Mouse (Mus musculus) lung, adult 18-20 months (tissue): ENCODE measurements at regions not wholly inside any gene's neighbourhood (a gene's known extent, or its start where the extent isn't known, plus 50 kb on each side); places are given as distances from the start of the nearest gene placed in this dataset.

Experiments
- DNase-seq, 2 experiments: peaks; one replicate each; pipeline ENCODE4 v3.0.0; 2022; ENCODE audit warnings: mixed read lengths in 2 of 2

DNA sequence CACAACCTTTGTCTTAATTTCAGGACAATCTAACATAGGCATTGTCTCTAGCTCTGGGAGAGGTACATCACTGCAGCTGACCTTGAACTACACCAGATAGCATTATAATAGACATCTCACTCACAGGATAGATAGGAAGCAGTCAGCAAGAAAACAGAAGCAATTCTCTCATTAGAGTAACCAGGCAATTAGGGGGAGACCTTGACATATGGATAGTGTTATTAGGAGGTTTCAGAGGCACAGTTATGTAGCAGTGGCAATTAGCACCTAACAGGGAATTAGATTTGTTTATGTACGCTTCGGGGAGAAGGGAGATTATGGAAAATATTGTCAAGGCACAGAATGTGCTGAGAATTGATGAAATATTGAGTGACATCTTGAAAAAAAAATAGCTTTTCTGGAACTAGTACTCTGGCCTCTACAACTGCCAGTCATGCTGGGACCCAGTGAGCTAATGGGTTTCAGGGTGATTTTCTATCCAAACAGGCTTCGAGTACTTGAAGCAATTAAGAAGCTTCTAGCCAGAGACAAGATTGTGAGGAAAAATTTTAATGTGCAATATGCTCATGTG, 216.8 kb upstream of the Aco1 start:
- no peak for DNase-seq

DNA sequence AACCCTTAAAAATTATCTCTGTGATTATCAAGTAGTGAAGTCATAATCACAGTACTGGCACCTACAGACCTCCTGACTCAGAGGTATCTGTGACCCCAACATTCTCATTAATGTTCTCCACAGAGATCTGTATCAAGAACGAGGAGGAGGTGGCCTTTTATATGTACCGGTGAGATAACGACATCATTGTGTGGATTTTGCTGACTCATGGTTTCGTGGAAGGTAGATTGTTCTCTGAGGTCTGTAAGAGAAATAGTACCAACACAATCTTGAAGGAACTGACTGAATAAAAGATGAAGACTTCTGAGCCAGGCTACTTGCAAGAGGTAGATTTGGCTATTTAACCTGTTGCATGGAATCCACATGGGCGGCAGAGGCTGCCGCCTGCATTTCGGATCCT, 216.3 kb upstream of the Aco1 start:
- no peak for DNase-seq

DNA sequence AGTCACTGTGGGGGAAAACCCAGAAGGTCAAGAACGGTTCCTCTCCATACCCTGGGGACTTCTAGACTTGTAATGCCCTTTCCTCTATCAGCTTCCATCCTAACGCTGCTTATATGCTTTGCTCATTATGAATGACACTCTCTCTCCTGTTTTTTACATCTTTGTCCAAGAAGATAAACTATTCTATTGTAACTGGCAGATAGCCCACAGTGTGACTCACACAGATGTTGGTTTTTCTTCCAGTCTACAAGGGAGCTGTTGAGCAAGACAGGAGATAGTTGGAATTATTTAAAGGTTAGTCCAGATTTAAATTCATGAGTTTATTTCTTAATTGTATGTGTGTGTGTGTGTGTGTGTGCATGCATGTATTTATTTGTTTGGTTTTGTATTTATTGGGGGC, 214.4 kb upstream of the Aco1 start:
- DNase-seq = no peak

DNA sequence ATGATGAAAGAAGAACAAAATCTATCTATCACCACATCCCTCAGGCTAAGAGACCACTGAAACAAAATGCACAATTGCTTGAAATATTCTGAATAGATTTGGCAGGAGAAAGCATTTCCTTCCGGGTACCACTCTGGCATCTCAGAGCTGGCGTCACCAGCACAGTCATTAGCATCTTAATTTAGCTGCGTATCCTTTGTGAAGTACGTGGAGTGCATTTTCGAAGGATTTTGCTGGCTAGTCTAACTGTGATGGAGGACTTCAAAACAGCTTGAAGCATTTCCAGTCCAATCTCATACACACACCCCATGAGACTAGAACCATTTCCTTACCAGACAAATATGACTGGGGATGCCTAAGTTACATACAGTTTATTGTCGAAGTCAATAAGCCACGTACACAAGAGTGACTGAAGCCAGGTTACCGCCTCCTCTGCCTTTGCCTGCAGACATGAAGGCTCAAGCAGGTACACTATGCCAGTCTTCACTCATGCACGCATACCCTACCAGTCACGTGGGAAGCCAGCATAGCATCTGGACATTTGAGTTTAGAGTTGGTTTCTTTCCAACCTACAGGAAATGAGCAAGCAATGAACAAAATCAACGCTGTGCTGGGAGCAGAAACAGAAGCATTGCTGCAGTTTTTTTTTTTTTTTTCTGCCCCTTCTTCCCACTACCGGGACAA, 208.7 kb upstream of the Aco1 start:
- DNase-seq = no peak

DNA sequence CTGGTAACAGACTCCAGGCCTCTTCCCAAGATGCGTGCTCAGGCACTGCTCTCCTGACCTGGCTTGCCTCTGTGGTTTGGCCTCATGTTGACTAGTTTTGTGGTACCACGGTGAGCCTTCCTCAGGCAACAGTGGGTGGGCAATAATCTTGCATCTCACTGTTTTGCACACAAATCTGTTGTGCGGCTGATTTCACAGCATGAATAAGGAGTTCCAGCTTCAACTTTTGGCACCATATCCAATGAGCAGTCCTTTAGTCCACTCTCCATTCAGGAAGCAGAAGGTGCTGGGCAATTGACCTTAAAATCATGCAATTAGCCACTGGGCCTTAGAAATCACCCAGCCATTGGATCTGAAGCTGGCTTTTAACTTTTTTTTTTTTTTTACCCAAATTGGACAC, 184.2 kb upstream of the Aco1 start:
- no peak for DNase-seq

DNA sequence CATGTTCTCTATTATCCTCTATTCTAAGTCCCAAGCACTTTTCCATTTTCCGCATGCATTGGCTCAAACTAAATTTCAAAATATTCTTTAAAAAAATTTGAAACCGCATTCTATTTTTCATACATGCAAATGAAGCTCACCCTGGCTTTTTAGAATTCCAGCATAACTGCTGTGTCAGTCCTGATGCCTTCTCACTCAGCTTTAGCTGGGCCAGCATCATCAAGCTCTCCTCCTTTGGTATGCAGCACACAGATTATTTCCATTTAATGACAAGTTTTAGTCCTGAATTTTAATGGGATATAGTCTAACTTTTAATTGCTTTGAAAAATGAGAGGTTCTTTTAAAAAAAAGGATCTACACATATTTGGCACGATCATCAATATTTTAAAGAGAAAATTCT, 174.9 kb upstream of the Aco1 start:
- DNase-seq = no peak

DNA sequence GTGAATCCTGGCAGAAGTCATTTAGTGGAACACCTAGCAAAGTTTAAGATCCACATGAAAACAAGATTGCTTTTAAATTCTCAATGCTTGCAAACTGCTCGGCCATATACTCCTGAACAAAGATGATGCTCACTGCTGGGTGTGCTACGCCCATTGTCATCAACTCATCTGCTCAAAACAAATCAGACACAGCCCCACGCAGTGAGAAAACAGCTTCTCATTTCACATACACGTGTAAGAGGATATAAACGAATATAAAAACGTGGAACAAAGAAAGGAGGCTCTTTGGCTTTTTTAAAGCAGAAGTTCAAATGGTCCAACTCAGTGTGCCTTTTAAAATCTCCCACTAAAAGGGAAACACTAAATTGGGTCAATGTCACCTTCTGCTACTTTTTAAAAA, 151.5 kb upstream of the Aco1 start:
- no peak for DNase-seq

DNA sequence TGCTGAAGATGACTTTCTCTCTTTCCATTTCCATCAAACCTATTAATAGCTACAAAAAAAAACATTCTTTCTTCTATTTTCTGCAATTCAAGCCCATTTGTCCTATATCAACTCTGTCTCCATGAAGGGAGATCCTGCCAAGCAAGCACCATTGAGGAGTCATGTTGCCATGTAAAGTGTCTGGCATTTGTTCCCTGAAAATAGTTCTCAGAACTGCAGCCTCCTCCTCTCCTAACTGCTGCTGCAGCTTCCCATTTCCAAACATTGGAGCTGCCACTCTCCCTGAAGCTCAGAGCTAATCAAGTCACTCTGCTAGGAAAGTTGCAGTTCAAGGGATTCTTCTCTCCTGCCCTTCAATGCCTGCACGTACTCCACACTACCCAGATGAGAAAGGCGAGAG, 151.0 kb upstream of the Aco1 start:
- no peak for DNase-seq

DNA sequence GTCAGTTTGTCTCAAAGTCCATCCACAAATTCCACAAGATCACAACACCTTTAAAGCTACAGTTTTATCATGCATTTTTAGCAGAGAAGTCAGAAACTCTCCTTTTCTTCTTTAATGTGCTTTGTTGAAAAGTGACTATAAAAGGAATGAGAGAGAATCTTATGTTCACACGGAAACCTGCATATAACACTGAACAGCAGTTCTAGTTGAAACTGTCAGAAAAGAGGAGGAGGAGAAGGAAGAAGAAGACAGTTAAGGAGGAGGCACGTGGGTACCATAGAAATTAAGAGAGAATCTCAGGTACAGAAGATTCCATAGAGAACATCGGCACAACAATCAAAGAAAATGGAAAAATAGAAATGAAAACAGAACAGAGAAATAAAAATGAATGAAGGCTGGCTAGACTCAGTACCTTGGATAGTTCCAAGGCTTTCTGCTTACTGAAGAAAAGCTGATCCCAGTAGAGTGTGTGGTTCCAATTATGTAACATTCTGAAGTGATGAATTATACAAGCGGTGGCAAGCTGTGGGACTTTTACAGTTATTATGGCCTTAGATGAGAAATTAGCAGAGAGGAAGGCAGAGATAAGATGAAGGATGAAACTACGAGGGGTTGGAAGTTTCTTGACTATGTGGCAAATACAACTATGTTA, 144.0 kb upstream of the Aco1 start:
- no peak for DNase-seq

DNA sequence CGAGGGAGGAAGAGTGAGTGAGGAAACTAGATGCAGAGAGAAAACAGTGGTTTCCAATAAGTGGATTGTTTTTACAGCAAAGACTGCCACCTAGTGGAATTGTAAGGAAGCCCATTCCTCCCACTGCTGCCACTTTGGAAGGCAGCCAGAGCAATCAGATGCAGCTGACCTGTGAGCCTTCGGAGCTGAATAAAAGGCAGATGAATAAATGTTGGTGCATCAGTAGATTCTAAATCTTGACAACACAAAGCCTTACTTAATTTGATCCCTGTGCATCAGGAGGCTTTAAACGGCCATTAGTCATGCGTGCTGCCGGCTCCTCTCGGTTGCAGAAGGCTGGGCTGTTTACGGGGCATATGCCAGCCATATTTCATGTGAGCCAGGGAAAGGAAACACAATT, 128.2 kb upstream of the Aco1 start:
- peak; percentile 9 to 34 for DNase-seq

DNA sequence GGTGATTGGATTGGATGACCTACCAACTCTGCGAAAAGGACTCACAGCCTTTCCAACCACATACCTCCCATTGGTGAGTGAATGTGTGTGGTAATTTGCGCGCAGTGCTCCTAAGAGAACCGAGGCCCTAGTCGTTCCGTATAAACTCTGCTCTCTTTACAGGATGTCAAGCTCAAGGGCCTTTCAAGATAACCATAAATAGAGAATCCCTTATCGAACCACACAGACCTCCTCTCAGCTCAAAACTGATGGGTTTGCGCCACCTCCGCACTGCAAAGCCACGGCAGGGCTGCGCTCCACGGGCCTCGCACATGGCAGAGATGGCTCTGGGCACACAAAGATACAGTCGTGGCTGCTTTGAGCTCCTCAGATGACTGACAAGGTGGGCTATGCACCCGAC, 126.0 kb upstream of the Aco1 start:
- DNase-seq = no peak

DNA sequence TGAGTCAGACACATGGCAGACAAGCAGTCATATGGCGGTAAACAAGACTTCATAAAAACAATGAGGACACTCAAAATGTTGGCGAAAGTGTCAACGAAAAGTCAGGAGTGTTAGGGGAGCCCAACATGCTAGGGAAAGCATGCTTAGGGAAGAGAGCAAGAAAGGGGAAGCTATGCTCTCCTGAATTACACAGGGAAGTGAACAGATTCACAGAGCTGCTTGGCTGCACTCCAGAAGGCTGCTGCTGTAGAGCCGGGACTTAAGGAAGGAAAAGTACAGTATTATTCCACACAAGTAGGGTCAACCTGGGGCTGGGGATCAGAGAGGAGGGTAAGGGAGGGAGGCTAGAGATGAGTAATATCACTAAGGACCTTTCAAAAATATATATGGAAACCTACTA, 124.7 kb upstream of the Aco1 start:
- DNase-seq = no peak

DNA sequence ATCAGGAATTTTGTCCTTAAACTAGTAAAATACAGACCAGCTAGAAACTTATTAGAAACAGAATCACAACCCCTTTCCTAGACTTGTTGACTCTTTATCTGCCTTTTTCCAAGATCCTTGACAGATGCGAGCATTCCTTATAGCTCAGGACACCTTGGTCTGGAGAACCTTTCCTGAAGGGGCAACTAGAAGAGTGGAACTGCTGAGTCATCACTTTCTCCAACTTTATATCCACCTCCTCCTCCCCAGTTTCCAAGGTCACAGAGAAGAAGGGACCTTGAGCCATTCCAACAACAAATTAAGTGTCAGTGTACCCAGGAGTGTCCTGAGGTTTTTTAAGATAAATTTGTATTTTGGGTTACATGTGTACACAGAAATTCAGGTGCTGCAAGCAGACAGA, 111.5 kb upstream of the Aco1 start:
- no peak for DNase-seq

DNA sequence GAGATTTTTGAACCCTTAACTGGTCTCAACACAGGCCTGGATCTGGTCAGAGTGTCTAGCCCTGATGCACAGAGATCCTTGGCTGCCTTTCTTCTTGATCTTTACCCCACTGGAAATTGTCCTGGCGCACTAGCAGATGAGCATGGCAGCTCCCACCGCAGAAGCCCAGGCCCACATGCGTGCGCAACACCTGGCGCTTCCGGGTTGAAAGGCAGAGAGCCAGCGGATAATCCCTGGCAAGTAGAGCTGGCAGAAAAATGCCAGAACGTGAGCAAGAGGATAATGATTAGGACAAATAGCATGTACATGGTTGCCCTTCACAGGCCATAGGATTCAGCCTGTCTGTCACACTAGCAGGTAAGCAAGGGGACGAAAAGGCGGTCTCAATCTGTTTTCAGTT, 95.0 kb upstream of the Aco1 start:
- no peak for DNase-seq

DNA sequence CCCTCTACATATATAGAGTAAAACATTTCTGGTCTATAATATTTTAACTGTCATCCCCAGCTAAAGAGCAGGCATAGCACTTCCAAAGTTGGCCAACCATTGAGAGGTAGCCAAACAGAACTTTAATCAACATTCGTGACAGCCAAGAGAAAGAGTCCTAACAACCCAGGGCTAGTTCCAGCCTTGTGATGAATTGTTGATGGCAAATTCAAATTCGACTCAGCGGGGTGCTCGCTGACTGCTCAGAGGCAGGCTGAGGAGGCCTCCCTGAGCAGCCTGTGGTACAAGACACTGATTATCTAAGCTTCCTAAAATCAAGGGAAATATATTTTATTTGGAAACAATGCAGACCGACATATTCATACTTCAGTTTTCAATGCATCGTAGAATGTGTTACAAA, 93.8 kb upstream of the Aco1 start:
- DNase-seq = no peak

DNA sequence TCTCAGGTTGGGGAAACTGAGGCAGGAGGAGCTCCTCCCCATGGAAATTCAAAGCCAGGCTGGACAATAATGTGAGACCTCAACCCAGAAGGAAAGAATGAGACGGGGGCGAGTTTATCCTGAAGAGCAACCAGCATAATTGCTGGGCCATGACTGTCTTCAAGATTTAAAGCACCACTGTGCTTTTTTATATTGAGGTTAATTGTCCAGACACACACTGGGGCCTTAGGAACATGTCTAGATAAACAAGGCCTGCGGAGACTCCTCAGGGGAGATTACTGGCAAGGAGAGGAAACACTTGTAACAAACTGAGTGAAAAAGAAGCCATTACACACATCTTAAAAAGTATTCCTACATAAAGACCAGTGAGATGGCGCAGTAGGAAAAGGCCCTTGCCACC, 91.0 kb upstream of the Aco1 start:
- no peak for DNase-seq

DNA sequence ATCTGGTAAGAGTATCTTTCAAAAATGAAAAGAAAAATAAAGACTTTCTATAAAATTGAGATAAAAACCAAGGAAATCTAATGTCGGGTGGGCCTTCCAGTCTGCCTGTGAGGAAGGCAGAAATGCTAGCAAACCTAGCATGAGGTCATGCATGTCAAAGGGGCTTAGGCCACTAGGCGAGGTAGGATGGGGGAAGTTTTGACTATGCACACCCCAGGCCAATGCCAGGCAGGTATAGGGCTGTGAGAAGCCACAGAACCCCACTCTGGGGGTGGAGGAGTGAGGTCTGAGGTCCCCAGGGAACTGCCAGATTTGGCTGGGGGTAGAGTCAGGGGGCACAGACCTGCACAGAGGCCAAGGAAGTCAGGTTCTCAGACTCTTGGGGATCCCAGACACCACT, 89.5 kb upstream of the Aco1 start:
- no peak for DNase-seq

DNA sequence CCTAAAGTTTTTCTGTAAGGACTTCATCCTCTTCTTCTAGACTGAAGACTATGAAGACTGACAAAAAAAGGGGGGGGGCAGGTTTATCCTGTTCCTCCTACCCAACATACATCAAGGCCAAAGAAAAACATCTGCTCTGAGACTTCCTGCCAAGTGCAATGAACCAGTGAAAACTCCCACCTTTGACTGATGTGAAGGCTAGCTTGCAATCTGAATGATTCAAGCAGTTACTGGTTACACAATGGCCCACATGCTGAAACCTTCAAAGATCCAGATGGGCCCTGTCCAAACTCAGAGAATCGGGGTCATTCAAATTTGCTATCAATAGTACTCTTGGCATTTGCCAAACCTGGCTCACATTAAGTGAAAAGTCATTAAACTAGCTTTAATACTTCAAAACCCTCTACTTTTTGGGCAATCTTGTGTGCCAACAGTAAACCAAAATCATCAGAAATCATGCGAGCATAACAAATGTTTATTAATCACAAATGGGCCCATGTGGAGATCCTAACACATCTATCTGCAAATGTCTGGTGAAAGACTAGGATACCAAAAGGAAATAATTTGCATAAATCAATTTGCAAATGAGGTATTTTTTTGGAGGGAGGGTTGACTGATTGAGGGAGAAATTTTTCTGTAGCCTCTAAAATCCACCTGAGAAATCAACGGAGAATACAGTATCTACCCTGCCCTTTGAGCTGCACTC, 79.0 kb upstream of the Aco1 start:
- peak in 1 of 2 experiments; percentile 0 for DNase-seq

DNA sequence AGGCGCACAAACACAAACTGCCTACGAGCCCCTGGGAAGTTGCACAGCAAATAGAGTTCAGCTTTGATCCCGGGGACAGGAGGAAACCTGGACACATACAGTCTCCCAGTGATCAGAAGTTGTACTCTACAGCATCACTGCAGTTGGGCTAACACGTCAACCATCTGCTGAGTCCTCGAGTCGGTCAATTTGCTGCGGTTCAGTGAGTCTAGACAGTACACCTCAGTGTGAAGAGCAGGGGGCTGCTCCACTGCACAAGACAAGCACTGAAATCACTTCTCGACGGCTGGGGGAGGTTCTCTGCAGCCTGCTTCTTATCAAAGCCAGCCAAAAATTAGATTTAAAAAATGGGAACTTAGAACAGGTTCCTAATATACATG, 78.4 kb upstream of the Aco1 start:
- DNase-seq = no peak

DNA sequence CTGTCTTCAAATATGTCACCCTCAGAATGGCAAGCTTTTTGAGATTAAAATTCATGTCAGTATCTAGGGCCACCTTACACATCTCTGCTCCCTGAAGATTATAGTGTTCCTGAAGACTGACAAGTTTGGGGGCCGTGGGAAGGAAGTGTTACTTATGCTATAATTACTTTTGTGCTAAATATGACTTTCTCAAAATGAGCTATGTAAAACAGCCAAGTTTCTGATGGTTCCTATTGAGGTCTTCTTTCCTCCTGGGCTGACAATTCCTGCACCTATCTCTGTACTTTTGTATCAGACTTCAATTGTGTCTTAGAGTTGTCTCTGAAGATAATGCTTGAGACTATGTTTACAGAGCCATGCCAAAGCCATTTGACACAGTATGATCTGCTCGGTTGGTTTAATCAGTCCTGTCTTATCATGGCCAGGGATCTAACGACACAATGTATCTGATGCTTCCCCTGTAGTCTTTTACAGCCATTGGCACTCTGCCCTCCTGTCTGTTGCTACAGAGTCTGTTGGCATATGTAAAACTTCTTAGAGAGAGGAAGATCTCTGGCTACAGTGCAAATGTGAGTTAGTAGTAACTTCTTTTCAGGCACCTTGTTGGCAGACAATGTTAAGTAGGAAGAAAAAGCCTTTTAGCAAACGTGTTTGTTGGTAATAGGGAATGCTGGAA, 71.8 kb upstream of the Aco1 start:
- DNase-seq = no peak

DNA sequence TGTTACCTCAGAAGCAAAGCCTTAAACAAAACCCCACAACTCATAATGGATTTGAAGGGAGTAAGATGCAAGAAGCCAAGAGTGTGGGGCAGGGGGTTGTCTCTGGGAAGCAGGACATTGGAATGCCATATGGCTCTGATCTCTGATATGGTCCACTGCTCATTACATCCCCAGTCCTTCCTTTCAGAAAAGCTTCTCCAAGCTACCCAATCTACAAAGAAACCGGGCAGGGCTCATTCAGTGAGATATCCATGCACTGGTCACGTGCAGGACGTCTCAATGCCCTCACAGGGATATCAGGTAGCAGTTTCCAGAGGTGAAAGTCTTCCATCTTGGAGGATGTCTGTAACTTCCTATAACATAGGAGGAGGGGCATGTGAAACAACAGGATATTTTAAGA, 61.8 kb upstream of the Aco1 start:
- no peak for DNase-seq

DNA sequence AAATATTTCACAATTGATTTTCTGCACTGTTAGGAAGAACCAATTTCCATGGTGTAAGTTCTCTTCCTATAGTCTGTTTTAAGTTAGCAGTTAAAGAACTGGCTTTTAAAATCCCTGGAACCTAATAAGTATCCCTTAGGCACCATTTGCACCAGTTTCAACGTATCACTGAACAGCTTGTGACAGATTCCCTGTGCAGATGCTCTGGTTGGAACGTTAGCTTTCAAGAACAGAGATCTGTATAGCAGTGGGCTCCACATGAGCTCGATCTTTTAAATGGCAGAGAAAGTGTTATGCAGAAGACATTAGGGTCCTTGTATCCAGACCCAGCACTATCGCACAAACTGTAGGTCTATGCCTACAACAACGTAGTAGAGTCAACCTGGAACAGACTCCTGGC, 52.6 kb upstream of the Aco1 start:
- DNase-seq = no peak
